Mouse (Mus musculus) layer of hippocampus, adult 2 months (tissue): Measurements from ENCODE around the gene Tspan9. TPM values are rescaled to one million over a fixed set of nuclear protein-coding genes. Genes with fewer than 3 reads are reported as not detected.

Source experiments
- DNase-seq, 2 experiments: peaks; one replicate each; pipeline ENCODE4 v3.0.0; 2022; ENCODE audit warnings: low spot score in 2 of 2
- H3K27ac ChIP-seq: fragments of 200-600 bp; 2 replicates; pipeline ENCODE4 v1.8.1; 2022
- H3K4me3 ChIP-seq: fragments of 200-600 bp; 2 replicates; pipeline ENCODE4 v1.8.1; 2022; ENCODE audit warnings: mild to moderate bottlenecking
- CTCF ChIP-seq: fragments of 200-600 bp; conservative IDR thresholded peaks from 2 replicates; pipeline ENCODE4 v1.8.1; 2022; ENCODE audit warnings: antibody characterized with exemption, mild to moderate bottlenecking, moderate library complexity
- total RNA-seq, 2 experiments: library from RNA; stranded (reverse); gene quantifications; 2 replicates each; pipeline ENCODE4 v1.2.3; 2021

Tspan9 gene
- total RNA-seq, 2 experiments from 2014 or later: 42.2 to 45.6 TPM

GRCm38 (mm10) chr6:127981176-127981575 lies 162.2 kb downstream of the Tspan9 start:
- DNase-seq: no peak
- Histone ChIP-seq H3K4me3 (no peak overlapping the region), H3K27ac (no peak overlapping the region)
- TF ChIP-seq CTCF: peak; percentile 23; the same call in 1 of the 2 replicates

- TF ChIP-seq CTCF: no peak
- no peak for DNase-seq
- Histone ChIP-seq H3K4me3 (no peak overlapping the region), H3K27ac (no peak overlapping the region)
These were observed 162.9 kb downstream of the Tspan9 start for GRCm38 (mm10) chr6:127980381-127981045.

GRCm38 (mm10) chr6:127979831-127980230 lies 163.6 kb downstream of the Tspan9 start:
- Histone ChIP-seq H3K27ac (no peak overlapping the region), H3K4me3 (no peak overlapping the region)
- no peak for TF ChIP-seq CTCF
- DNase-seq: no peak

GRCm38 (mm10) chr6:127978941-127979340 lies 164.5 kb downstream of the Tspan9 start:
- H3K27ac ChIP-seq: no peak overlapping the region
- no peak for TF ChIP-seq CTCF

GRCm38 (mm10) chr6:127976695-127977094 lies 166.7 kb downstream of the Tspan9 start:
- no peak overlapping the region for H3K27ac ChIP-seq
- no peak for DNase-seq
- no peak overlapping the region for H3K4me3 ChIP-seq
- TF ChIP-seq CTCF: no peak

More at GRCm38 (mm10) chr6:127978941-127979340, 164.5 kb downstream of the Tspan9 start:
- H3K4me3 ChIP-seq: no peak overlapping the region
- no peak for DNase-seq

GRCm38 (mm10) chr6:127974000-127974399 lies 169.4 kb downstream of the Tspan9 start:
- no peak for DNase-seq
- H3K4me3 ChIP-seq: no peak overlapping the region
- no peak overlapping the region for H3K27ac ChIP-seq
- no peak for TF ChIP-seq CTCF

- Histone ChIP-seq H3K27ac (no peak overlapping the region), H3K4me3 (no peak overlapping the region)
- TF ChIP-seq CTCF: no peak
- DNase-seq: no peak
These were observed 169.8 kb downstream of the Tspan9 start for GRCm38 (mm10) chr6:127973553-127973952.

- no peak for TF ChIP-seq CTCF
- Histone ChIP-seq H3K4me3 (no peak overlapping the region), H3K27ac (no peak overlapping the region)
- DNase-seq: no peak
These were observed 171.5 kb downstream of the Tspan9 start for GRCm38 (mm10) chr6:127971931-127972330.

- Histone ChIP-seq H3K4me3 (no peak overlapping the region), H3K27ac (no peak overlapping the region)
- TF ChIP-seq CTCF: no peak
- DNase-seq: no peak
These were observed 172.5 kb downstream of the Tspan9 start for GRCm38 (mm10) chr6:127970848-127971247.

GRCm38 (mm10) chr6:127970120-127970519 lies 173.3 kb downstream of the Tspan9 start:
- no peak overlapping the region for H3K27ac ChIP-seq
- H3K4me3 ChIP-seq: no peak overlapping the region
- peak; percentile 76 to 88 for DNase-seq
- peak; percentile 95 for TF ChIP-seq CTCF

GRCm38 (mm10) chr6:127969709-127970108 lies 173.7 kb downstream of the Tspan9 start:
- no peak for TF ChIP-seq CTCF
- H3K27ac ChIP-seq: no peak overlapping the region

GRCm38 (mm10) chr6:127965497-127965896 lies 177.9 kb downstream of the Tspan9 start:
- peak; percentile 61 to 68 for DNase-seq
- peak; percentile 79 for TF ChIP-seq CTCF
- no peak overlapping the region for H3K27ac ChIP-seq
- no peak overlapping the region for H3K4me3 ChIP-seq

More at GRCm38 (mm10) chr6:127969709-127970108, 173.7 kb downstream of the Tspan9 start:
- no peak overlapping the region for H3K4me3 ChIP-seq
- no peak for DNase-seq

- Histone ChIP-seq H3K27ac (no peak overlapping the region), H3K4me3 (no peak overlapping the region)
- TF ChIP-seq CTCF: no peak
- no peak for DNase-seq
These were observed 183.2 kb downstream of the Tspan9 start for GRCm38 (mm10) chr6:127960203-127960602.

- H3K4me3 ChIP-seq: no peak overlapping the region
- H3K27ac ChIP-seq: no peak overlapping the region
- no peak for DNase-seq
- no peak for TF ChIP-seq CTCF
These were observed 187.2 kb downstream of the Tspan9 start for GRCm38 (mm10) chr6:127956172-127956571.
